Mouse (Mus musculus) erythroblast, embryonic 14.5 days (primary cell): ENCODE data around the gene Gm17651.

ENCODE experiments used
- GATA1 ChIP-seq: IDR thresholded peaks from 2 replicates; pipeline ENCODE4 v1.6.1; 2012; ENCODE audit warnings: low read length, inconsistent platforms, mixed read lengths
- TAL1 ChIP-seq: IDR thresholded peaks from 3 replicates; pipeline ENCODE4 v1.6.1; 2012; ENCODE audit warnings: low read length, inconsistent platforms, mixed read lengths

- TF ChIP-seq GATA1 (no peak), TAL1 (no peak)
These were observed 36.4 kb upstream of the Gm17651 start for GRCm38 (mm10) chr3:97710881-97711280.
